Mouse (Mus musculus) natural killer cell, adult 2 months (primary cell): ENCODE results near the gene Acp1.

Experiments used
- DNase-seq, 2 experiments: peaks; one replicate each; pipeline ENCODE4 v3.0.0; 2022; ENCODE audit warnings: low spot score in 2 of 2

Gene Acp1

DNA sequence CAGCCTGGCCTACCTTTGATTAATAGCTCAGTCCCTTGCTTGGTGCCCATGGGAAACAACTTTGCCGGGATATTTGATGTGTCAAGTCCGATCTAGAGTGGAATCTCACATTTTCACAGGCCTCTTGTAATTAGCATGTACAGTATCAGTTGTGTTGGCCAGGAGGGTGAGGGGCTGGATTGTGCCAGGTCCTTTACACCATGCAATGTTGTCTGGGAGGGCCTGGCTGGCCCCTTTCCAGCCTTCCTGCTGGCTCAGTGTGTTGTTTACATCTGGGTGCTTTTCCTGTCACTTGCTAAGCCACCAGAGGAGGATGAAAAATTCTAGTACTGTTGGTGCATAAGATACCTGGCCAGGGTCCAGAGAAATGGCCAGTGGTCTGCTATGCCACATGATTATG lies 47.0 kb downstream of the Acp1 start:
- DNase-seq: no peak

GRCm38 (mm10) chr12:30856172-30856571 lies 55.2 kb downstream of the Acp1 start:
- DNase-seq: no peak

- DNase-seq: no peak
Measured at GRCm38 (mm10) chr12:30855442-30856159, 55.8 kb downstream of the Acp1 start.

GRCm38 (mm10) chr12:30851871-30852270 lies 59.5 kb downstream of the Acp1 start:
- DNase-seq: no peak

DNA sequence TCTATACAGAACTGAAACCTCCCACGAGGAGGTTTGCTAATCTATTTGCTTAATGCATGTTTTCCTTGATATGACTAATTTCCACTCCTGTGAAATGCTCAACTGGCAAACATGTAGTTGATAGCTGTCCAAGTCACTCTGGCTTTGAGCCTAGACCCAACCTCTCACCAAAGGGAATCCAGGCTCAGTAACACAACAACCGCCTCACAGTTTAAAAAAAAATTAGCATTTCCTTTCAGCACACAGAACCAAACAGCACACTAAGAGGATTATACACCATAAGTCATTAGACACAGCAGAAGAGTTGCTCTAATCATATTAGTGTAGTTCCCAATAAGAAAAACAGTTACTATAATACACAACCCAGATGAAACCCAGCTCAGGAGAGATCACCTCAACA lies 60.5 kb downstream of the Acp1 start:
- no peak for DNase-seq

- DNase-seq: no peak
Measured at GRCm38 (mm10) chr12:30848521-30848920, 62.9 kb downstream of the Acp1 start.
